Mouse (Mus musculus) mouse trophoblast stem cell (cell line): ENCODE results near the gene S100a3.

Source experiments
- in situ Hi-C, 2 experiments: fragments of 300-500 bp; cut with MseI, MboI; formaldehyde crosslinking; loops; 2 replicates in 1 of 2; 3 replicates in 1 of 2; pipeline ENCODE4 v1.15.1; 2025

Gene S100a3

DNA sequence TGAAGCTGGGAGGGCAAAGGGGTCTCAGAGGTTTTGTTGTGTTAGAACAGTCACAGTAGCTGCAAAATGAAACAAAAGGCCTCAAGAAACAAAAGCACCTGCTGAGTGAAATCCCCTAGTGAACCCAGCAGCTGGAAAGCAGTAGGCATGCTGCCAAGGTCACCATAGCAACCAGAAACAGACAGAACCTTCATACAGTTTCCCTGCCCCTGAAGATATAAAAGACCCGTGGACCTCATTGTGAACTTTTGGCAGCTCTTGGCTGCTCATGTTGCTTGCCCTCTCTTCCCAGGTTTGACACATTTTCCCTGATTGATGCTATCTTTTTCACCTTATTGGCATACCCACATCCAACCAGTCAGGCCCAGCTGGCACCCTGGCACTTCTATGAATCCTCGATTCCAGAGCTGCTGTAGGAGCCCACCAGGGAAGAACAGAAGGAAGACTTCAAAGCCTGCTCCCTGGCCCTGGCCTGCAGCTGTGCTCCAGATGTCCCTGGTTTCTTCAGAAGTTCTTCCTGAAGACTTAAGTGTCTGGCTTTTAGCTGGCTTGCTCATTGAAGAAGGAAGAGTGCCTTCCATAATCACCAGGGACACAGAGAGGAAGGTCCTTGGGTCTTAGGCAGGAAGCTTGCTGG is 63.2 kb downstream of the S100a3 start:
- in situ Hi-C loops = loop anchor here in 1 of 2 experiments (10.0 kb wide), 1 partner anchor 109 kb away; the partner anchor contains the start of genes S100a1 and S100a13

DNA sequence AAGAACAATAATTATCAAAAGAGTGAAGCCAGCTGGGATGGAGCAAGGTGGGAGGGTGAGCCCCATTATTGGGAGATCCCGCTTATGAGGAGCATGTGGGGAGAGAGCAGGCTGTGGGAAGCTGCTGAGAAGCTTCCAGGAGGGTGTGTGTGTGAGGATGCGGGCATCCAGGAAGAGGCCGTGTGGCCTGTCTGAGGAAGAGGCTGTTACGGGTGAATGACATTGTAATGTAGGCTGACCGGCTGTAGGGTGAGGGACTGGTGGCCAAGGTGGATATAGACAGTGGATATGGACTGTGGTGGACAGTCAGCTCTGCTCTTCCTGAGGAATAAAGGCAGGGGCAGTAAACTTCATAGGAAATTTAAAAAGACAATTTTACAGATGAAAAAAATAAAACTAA is 65.1 kb downstream of the S100a3 start:
- in situ Hi-C loops = loop anchor here in 1 of 2 experiments (10.0 kb wide), 1 partner anchor 111 kb away; the partner anchor contains the start of genes S100a1 and S100a13

GRCm38 (mm10) chr3:90626266-90627021 is 66.1 kb downstream of the S100a3 start:
- in situ Hi-C loops = loop anchor here in 1 of 2 experiments (10.0 kb wide), 1 partner anchor 112 kb away; the partner anchor contains the start of genes S100a1 and S100a13

DNA sequence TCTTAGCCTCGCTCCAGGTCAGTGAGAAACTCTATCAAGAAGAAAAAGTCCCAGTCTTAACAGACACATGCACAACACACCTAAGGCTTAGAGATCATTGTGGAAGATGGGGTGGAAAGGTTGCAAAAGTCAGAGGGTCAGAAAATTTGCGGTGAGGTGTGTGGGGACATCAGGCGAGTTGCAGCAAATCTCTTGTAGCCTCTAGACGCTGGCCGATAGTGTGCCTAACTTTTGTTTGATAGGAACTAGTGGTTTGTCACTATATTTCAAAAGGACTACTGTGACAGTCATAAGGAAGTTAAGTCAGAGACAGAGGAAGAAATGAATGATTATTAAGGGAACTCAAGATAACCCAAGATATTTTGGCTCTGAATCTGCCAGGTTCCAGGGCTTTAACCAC is 67.0 kb downstream of the S100a3 start:
- in situ Hi-C loops = loop anchor here in 1 of 2 experiments (10.0 kb wide), 1 partner anchor 113 kb away; the partner anchor contains the start of genes S100a1 and S100a13

DNA sequence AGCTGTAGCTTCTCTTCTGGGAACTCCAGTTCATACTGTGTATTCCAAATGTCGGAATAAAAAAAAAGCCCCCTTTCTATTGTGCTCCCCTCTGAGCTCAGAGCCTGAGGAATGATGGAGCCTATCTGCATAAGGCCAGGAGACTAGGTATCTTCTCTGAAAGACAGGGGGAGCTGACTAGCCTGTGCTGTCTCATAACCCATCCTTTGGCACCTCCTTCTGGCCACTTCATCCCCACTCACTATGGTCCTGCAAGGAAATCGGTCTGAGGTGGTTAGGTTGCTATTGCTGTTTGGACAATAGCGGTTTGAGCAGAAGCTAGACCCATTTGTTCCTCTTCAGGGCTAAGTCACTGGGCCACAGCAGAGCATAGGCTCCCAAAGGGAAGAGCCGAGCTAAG is 67.4 kb downstream of the S100a3 start:
- in situ Hi-C loops = loop anchor here in 1 of 2 experiments (10.0 kb wide), 1 partner anchor 113 kb away; the partner anchor contains the start of genes S100a1 and S100a13

DNA sequence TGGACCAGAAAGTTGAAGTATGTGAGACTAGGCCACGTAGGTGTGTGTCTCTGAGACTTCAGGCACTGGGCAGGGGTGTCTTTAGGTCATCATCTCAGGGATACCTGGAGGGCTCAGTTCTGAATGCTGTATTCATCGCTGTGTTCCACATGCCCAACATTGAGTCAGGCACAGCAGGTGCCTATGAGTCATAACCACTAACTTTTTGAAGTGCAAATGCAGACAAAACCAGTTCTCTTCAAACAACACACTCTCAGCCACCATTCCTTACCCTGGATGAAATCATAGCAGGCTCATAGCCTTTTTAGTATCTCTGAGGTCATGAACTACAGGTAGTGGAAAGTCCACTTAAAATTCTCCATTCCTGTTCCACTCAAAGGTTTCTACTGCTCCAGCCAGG is 68.9 kb downstream of the S100a3 start:
- in situ Hi-C loops = loop anchor here in 1 of 2 experiments (10.0 kb wide), 1 partner anchor 114 kb away; the partner anchor contains the start of genes S100a1 and S100a13

GRCm38 (mm10) chr3:90631984-90632383 is 71.6 kb downstream of the S100a3 start:
- in situ Hi-C loops = no loop called here

DNA sequence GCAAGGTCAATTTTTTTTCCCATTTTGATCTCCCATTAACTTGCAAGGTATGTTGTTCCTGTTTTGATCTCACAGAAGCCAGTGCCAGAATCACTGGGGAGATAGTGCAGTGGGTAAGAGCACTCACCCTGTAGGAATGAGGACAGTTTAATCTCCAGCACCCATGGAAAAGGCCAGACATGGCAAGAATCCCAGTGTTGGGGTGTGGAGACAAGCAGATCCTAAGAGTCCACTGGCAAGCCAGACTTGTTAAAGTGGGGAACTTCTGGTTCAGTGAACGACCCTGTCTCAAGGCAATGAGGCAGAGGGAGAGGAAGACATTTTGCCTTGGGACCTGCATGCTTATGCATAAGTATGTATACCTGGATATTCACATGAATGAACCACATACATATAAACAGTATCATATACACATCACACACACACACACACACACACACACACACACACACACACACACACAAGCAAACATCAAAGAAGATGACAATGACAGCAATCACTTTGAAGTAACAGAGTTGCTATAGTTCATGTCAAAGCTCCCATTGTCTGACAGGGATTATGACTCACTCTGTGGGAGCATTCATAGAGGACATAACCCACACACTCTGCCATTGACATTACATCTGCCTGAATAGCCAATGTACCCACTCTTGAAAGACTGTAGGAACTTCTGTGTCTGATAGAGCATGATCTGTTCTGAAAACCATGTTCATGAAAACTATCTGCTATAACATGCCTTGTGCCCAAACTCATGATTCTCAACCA is 78.3 kb downstream of the S100a3 start:
- in situ Hi-C loops = no loop called here

DNA sequence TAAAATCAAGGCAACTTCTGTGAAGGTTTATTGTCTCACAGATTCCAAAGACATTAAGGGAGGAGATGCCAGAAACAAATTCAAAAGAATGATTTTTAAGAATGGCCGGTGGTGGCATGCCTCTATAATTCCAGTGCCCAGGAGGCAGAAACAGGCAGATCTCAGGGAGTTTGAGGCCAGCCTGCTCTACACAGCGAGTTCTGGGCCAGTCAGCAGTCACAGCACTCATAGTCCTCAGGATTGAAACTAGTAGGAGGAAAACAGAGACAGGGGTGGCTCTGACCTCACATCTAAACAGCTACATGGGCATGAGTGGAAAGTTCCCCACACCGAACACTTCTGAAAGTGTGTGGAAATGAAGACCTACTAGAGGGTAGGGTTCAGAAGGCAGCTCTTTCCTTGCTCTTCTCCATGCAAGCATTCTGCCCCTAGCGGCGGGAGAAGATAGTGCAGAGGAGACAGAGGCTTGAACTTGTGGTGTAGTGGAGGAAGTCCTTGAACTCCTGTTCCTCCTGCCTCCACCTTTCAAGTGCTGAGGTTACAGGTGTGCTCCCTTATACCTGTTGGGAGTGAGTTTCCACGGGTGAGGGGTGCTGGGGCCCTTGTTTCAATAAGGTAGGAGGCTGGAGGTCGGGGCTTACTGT is 79.3 kb downstream of the S100a3 start:
- in situ Hi-C loops = no loop called here

GRCm38 (mm10) chr3:90640981-90641380 is 80.6 kb downstream of the S100a3 start:
- in situ Hi-C loops = no loop called here

DNA sequence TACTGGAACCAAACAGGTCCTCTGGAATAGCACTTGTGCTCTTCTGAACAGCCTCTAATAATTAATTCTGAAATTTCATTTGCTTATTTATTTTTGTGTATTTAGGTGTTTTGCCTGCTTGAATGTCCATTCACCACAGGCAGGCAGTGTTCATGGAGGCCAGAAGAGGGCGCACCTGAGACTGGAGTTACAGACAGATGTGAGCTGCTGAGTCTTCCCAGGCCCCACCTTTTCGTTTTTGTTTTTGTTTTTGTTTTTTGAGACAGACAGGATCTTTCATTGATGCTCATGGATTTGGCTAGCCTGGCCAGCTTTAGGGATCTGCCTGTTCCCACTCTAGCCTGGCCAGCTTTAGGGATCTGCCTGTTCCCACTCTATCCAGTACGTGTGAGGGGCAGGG is 83.8 kb downstream of the S100a3 start:
- in situ Hi-C loops = no loop called here

- in situ Hi-C loops = no loop called here
Observed at GRCm38 (mm10) chr3:90647291-90647690, 86.9 kb downstream of the S100a3 start.

GRCm38 (mm10) chr3:90648981-90649380 is 88.6 kb downstream of the S100a3 start:
- in situ Hi-C loops = no loop called here

DNA sequence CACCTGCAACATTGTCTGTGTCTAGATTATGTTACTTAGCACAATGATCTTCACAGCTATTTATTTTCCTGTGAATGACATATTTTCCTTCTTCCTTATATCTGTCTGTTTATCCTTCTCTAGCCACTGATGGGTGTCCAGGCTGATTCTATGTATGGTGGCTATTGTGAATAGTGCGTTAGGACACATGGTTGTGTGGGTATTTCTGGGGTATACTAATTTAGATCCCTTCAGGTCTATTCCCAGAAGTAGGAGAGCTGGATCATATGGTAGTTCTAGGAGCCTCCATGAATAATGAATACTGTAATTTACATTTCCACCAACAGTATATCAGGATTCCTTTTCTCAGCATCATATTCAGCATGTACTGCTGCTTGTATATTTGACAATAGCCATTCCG is 89.5 kb downstream of the S100a3 start:
- in situ Hi-C loops = no loop called here
